Mouse (Mus musculus): ENCODE measurements around the gene H2-DMb2.

DNA sequence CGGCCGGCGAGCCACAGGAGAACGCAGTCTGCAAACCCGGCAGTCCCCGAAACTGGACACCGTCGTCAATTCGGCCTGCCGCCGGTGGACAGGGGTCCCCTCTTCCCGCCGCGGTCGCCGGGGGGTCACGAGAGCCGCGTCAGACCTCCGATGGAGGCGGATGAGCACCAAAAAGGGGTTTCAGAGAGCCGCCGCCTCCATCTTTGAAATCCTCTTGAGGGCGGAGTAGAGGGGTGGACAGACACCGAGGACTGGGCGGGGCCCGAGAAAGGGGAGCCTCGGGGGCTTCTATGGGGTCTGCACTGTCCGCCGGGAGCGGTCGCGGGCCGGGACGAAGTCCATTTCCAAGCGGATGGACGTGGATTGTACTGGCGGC is 24.2 kb upstream of the H2-DMb2 start:
- TF ChIP-seq TAL1 (IDR thresholded peaks at IDR 0.05; ENCODE audit: low read length), result no peak
- no peak for TF ChIP-seq GATA1 (IDR thresholded peaks at IDR 0.05; ENCODE audit: low read length)
